Mouse (Mus musculus): ENCODE data around the gene Gm20721.

DNA sequence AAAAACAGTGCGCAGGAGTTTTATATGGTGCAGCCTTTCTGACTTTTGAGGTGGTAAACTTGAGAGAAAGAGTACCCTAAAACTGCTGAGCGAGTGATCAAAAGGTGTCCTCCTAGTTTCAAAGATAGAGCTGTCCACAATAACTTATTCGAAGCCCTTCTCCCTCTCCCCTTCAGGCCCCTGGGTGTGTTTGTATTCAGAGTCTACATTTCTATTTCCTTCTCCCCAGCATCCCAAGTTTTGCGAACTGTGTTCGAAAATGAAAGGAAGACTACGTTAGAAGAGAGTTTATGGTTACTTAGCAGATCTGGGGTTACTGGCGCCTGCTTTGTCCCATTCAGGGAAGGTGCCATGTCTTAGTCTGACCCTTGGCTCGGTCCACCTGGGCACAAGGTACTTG lies 20.0 kb downstream of the Gm20721 start:
- no peak for TF ChIP-seq EP300 (IDR thresholded peaks at IDR 0.05; ENCODE audit: low read depth)
- no peak for TF ChIP-seq CTCF (IDR thresholded peaks at IDR 0.05; ENCODE audit: low read depth)
